Mouse (Mus musculus) CD4-positive helper T cell, adult 2 months (primary cell): ENCODE results near the gene Cela2a.

Experiments used
- DNase-seq: peaks from one replicate; pipeline ENCODE4 v3.0.0-alpha.2; 2012; ENCODE audit warnings: low read depth, missing footprints, low spot score

Gene Cela2a

DNA sequence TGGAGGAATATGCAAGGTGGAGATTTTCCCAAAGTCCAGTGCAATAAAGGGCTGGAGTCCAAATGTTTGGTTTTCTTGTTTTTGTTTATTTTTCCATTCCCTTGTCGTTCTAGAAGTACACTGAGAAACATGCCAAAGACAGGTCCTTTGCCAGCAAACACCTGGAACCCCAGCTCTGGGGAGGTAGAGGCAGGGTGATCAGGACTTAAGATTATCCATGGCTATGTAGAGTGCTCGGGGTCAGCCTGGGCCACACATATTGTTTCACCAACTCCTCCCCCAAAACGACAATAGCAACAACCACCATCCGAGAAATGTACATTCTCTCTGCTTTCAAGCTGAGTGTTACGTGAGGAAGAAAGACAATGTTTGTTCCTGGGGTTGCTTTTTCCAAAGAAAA is at the start of gene Cela2a:
Gene Cela2a (minus strand): TSS at position 101 of the 400 bp plus-strand sequence.
- DNase-seq: no peak

DNA sequence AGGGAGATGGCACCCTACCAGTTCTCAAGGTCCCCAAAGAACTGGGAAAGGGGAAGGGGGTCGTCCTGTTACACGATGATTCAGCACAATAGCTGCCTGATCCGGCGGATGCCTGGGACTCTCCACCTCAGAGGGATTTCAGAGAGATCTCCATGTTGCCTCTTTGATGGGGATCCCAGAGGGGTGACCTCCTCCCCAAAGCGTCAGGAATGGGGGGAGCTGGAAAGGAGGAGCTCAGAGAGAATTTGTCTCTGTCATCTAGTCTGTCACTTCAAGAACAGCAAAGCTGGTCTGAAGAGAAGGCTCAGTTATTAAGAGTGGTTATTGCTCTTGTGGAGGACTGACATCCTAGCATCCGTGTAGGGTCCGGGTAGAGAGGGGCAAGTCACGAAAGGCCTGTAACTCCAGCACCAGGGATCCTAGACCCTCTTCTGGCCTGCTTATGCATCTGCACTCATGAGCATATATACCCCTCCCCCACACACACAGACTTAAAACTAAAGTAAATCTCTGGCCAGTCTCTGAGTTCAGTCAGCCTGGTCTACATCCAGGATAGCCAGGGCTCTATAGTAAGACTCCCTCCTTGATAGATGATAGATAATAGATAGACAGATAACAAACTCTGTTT is 49.6 kb upstream of the Cela2a start:
- no peak for DNase-seq

DNA sequence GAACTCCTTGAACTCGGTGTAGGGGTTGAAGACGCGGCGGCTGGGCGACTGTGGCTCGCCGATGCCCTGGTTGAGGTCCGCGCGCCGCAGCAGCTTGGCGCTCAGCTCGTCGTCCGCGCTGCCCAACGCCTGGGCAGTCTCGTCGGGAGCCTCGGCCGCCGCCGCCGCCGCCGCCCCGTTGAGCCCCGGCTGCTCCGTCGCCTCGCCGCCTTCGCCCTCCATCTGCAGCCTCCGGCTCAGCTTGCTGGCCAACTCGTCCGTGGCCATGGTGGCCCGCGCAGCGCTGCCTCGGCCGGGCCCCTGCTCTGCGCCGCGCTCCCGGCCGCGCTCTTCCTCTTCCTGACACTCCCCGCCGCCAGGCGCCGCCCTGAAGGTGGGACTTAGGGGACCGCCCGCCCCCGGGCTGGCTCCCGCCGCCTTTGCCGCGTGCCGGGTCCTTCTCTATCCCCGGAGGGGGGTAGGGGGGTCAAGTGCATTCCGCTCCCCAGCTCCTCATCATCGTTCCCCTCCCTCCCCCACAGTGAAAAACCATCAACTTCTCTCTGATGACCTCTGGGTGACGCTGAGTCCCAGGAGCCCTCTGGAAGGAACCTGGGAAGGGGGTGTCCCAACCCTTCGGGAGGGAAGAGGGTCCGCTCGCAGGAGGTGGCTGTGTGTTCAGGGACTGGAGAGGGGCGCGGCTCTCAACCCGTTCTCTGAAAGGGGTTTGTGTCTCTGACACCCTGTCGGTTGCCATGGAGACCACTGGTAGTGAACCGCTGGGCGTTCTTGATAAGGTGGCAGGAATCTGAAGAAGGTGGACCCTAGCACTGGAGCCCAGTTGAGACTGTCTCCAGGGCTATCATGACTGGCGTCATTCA is 48.9 kb upstream of the Cela2a start, which contains the start of gene Efhd2:
Gene Efhd2 (minus strand): TSS at position 320 of the 860 bp plus-strand sequence.
- peak; percentile 84 for DNase-seq

DNA sequence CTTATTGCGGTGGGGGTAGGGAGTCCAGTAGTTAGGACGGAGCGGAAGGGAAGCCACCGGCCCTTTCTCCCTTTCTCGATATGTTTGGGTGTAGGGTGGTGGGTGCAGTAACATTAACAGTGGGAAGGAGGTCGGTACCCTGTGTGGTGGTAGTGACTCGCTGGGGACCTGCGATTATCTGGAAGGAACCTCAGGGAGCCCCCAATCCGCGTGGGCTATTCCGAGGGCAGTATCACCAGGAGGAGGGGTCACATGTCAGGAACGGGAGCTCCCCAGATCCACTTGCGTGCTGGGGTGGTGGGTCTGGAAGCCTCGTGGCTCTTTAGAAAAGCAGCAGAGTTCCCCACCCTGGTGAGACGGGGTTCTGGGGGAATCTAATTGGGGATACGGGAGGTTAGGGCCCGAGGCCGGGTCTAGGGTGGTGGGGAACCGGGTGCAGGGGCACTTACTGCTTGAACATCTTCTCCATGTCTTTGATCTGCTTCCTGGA is 48.2 kb upstream of the Cela2a start:
- no peak for DNase-seq

DNA sequence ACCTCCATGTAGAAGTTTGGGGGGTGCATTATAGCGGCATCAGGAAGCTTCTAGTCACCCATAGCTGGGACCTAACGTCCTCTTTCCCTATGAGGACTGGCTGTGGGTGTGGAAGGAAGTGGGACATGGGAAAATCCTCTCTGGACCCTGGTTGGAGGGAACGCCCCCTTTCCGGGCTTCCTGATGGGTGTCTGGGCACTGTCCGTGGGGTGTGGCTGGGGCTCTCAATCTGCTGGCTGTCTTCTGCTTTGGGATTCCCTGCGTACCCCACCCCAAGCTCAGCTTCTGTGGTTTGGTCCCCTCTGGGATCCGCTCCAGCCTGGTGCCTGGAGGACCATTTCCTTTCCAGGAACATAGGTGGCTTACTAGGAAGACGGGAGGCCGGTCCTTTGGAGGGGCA is 47.0 kb upstream of the Cela2a start:
- DNase-seq: no peak

DNA sequence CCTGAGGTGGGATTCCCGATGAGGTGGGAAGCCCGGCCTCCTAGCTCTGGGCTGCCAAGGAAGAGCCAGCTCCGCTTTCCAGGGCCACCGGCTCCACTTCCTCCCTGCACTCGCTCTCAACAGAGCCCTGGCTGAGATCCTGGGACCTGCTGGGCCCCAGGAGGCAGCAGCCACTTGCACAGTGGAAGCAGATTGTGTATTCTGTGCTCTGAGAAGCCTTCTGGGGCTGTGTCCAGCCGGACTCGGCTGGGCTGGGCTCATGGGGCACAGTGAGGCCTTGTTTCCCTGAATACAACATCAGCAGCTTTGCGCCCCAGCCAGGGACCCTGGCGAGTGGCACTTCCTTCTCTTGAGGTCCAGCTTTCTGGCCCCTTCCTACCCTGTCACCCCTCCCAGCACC is 45.9 kb upstream of the Cela2a start:
- DNase-seq: no peak

DNA sequence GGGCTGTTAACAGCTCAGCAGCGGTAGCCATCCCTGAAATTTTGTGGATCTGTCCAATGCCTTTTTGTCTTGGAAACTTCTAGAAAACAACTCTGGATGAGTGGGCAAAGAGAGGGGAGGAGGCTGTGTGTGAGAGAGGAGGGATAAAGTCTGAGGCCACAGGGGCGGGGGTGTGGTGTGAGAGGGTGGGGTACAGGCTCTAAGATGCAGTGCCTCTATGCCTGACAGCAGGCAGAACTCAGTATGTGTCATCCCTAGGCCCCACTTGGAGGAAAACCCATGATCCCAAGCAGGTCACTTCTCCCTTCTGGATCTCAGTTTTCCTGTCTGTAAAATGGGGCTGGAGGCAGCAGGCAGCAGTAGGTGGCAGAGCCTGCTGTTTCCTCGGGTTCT is 45.4 kb upstream of the Cela2a start:
- DNase-seq: no peak

GRCm38 (mm10) chr4:141870666-141871332 is 44.8 kb upstream of the Cela2a start:
- no peak for DNase-seq

DNA sequence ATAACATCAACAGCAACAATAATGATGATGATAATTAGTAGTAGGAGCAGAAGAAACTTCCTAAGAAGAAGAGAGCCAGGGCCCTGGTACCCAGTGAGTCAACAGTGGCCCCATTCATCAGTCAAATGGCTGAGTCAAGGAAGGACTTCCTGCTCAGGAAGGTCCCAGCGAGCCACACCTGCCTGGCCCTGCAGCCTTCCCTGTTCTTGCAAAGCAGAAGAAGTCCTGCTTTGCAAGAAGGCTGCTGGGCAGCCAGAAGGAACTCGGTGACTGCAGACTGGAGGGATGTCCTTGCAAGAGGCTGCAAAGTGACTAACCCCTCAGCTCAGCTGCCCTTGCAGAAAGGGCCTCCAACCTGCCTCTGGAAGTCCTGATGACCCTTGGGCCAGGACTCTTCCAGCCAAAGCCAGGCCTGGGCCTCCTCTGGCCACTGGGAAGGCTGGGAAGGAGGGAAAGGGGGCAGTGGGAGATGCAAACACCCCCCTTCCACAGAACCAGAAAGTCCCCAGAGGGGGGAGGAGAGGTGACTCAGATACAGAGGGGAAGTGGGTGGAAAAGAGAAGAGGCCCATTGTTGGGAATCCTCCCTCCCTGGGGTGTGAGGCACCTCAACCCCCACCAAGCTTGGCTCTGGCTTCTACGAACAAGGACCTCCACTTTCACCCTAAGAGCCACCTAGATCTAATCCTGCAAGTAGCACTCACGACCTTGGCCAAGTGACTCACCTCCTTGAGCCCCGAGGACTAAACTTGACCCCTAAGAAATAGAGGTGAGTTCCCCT is 43.7 kb upstream of the Cela2a start:
- no peak for DNase-seq

- DNase-seq: no peak
Observed at GRCm38 (mm10) chr4:141868051-141868450, 42.1 kb upstream of the Cela2a start.

DNA sequence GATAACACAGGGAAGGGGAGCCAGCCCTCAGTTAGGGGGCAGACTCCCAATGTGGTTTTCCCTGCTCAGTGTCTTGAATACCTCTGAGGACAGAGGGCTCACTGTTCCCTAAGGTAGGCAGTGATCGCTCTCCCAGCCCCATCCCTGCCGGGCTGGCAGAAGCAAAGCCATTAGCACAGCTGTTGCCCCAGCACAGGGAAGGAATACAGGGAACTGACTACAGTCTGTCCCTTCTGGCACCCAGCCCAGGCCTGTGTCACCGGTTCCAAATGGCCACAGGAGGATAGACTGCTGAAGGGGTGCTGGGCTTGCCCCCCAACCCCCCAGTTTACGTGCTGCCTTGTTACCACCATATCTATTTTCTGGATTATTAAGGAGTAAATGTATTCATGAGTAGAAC is 41.5 kb upstream of the Cela2a start:
- no peak for DNase-seq

DNA sequence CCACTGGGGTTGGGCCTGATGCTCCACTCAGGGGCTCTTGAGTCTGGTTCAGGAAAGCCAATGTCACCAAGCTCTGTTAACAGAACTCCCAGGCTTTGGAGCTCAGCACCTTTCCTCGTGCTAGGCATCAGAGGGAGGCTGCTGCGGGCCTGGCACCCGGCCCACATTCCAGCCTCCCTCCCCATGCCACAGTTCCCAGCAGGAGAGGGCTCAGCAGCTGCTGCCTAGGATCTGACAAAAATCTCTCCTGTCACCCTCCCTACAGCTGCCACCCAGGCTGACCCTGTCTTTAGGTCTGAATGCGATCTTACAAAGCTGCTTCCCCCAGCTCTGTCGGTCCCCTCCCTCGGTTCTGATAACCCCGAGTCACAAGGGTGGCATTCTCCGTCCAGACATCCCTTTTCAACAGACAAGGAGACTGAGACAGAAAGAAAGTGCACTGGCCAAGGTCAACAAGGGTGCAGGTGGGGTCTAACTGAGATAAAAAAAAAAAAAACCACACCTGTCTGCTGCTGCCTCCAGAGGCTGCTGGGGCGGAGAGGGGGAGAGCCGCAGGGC is 41.1 kb upstream of the Cela2a start:
- no peak for DNase-seq

DNA sequence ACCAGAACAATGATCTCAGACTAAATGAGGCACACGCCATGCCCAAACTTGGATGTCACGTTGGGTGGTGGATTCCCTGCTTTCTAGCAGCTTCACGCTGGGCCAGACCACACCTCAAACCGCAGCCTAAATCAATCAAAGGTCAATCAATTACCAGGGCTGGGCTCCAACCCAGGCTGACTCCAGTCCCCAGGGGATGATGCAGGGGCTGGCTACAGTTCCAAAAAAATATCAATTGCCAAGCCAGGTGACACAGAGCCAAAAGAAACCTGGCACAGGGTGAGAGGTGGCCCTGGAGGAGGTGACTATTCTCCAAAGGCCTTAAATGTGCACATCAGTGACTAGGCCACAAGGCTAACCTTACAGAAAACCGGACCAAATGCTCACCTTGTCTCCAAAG is 39.6 kb upstream of the Cela2a start:
- DNase-seq: no peak

GRCm38 (mm10) chr4:141865006-141865405 is 39.0 kb upstream of the Cela2a start:
- no peak for DNase-seq

- DNase-seq: no peak
Observed at GRCm38 (mm10) chr4:141864506-141864905, 38.5 kb upstream of the Cela2a start.

- DNase-seq: no peak
Observed at GRCm38 (mm10) chr4:141863726-141864280, 37.8 kb upstream of the Cela2a start.

DNA sequence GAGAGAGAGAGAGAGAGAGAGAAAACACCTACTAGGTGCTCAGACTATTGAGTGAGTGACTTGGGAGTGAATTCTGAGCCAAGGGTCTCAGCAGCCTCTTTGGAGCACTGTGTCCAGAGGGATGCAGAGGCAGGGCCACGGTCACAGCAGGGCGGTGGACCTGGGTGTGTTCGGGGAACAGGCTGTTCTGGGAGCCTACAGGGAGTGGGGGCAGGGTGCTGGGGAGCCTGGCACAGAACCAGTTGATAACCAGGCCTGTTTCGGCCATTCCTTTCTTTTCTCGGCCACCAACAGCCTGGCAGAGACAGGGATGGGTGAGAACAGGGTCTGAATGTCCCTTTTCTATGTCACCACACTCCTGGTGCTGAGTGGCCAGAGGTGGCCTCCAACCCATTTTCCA is 36.9 kb upstream of the Cela2a start:
- no peak for DNase-seq

DNA sequence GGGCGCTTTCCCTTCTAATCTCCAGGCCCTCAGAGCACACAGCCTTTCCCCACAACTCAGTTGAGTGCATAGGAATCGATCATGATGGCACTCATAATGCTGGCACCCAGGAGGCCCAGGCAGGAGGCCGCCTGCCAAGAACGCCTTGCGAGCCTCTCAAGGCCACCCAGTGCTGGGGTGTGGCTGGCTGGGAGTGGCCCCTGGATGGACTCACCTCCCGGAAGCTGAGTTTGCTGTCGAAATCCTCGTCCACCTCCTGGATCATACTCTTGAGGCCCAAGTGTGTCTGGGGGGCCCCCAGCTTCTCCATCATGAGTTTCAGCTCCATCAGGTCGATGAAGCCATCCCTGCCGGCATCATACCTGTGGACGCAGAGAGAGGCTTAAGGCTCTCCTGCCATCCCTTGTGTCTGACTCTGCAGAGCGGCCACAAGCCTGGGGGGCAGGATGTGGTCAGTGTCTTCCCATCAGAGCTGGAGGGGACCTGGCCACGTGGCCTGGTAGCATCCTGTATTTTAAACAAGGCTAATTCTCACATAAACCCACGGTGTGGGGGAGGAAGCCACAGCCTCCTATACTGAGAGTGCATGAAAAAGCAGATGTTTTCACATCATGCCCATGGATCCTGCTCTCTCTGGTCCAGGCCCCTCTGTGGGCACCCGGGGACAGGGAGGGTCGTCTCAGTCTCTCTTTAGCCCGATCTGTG is 35.8 kb upstream of the Cela2a start:
- peak; percentile 64 for DNase-seq

GRCm38 (mm10) chr4:141860246-141860841 is 34.4 kb upstream of the Cela2a start:
- DNase-seq: no peak

DNA sequence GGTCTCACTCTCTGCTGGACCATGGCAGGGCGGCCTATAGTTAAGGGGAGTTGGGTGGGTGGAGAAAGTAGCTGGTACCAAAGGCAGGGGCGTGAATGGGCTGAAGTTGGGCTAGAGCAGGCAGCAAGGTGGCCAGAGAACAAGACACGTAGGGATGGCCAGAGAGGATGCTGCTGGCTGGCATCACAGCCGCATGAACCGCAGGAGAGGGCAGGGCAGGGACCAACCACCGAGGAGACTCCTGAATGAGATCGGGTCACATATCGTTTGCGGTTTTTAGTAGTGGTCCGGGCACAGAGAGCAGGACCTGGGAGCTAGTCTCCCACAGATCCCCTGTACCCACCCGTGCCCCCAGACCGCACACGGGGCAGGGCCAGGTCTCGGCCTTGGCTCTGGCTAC is 33.4 kb upstream of the Cela2a start:
- no peak for DNase-seq
